Mouse (Mus musculus): ENCODE measurements around the gene Flt4. TPM values are rescaled to one million over a fixed set of nuclear protein-coding genes. Genes with fewer than 3 reads are reported as not detected.

Gene Flt4
- total RNA-seq, 2 experiments from 2014 or later: 2.4 TPM

DNA sequence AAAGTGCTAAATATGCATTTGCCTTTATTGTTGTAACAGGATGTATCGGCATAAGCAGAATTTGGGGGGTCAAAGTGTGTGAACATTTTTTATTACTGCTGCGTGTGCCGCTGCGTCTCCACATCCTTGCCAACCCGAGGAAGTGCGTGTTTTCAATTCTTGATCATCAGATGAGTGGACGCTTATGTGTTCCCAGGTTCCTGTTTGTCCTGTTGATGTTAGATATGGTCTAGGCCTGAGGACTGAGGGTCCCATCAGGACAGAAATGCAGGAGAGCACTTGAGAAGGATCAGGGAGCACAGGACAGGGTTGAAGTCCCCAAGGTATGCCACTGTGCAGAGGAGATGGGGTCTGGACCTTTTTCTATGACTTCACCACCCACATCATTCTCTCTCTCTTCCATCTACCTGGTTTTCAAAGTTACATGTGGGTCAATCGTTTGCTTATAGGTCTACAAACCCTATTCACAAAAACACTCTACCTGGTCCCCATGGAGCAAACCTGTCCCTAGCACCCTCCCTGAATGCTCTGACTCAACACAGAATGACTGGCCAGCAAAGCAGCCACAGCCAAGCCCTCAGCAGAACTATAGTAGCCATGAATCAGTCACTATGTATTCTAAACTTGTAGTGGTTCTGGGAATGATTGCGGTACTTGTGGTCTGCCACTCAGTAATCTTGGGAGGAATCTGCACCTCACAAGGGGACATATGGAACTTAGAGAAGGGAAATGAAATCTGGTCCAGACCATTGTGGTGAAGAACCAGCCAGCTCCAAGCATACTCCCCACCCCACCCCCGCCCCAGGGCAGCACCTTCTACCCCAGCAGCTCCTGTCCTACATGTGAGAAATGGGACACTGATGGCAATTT, 7.0 kb downstream of the Flt4 start:
- intact Hi-C loops (cut with DNase I): no loop called here
- Histone ChIP-seq H3K4me3 (no peak overlapping the region), H3K27ac (no peak overlapping the region)
- DNase-seq (ENCODE audit: extremely low spot score in 1 of 2, low spot score in 2 of 2): no peak
- no peak for TF ChIP-seq CTCF (IDR thresholded peaks at IDR 0.05)

DNA sequence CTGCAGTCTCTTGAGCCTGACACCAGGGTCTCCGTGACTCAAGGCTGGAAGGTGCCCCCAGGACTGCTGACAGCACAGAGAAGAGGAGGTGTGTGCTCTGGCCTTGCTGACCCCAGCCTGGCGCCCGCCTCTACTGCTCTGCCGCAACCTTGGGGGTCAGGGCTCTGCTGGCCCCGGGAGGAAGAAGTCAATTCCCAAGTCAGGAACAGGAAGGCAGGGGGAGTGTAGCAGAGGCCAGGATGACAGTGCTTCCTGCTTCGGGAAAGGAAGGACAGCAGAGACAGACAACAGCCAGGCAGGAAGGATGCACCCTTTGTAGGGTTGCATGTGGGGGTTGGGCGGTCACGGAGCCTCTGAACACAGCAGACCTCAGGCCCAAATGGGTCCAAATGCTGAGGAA, 9.4 kb downstream of the Flt4 start:
- DNase-seq (ENCODE audit: extremely low spot score in 1 of 2, low spot score in 2 of 2): no peak
- no peak overlapping the region for H3K4me3 ChIP-seq
- no peak overlapping the region for H3K27ac ChIP-seq
- no peak for TF ChIP-seq CTCF (IDR thresholded peaks at IDR 0.05)
- intact Hi-C loops (cut with DNase I): no loop called here

DNA sequence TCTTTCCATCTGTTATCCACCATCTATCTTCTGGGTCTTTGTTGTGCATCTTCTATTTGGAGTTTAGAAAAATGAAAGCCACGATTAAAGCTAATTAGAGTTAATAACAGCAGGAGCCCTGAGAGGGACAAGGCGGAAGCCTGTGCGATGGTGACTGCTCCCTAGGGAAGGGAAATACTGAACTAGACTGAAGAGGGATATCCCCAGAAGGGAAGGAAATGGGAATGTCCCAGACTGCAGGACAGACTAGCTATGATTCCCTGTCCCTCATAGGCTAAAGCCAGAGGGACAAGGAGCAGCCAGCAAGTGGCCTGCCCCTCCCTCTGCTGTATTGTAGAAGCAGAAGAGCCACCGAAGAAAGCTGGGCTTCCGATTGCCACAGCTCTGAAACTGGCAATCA, 12.9 kb downstream of the Flt4 start:
- Histone ChIP-seq H3K27ac (no peak overlapping the region), H3K4me3 (no peak overlapping the region)
- intact Hi-C loops (cut with DNase I): no loop called here
- no peak for TF ChIP-seq CTCF (IDR thresholded peaks at IDR 0.05)
- no peak for DNase-seq (ENCODE audit: extremely low spot score in 1 of 2, low spot score in 2 of 2)

DNA sequence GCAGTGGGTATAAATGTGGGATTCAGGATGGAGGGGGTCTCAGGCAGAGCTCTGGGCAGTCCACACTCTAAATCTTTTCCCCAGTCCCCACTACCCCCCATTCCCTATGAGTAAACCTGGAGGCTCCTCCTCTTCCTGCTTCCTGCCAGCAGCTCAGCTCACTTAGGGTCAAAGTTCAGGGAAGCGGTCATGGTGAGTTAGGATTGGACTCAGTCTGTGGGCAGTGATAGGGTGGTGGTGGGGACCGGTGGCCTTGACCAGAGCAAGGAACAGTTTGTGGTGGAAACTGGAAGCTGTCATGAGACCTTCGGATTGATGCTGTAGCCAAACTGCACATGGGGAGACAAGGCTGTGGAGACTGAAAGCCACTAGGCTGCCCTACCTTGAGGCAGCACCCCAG, 15.1 kb downstream of the Flt4 start:
- TF ChIP-seq CTCF (IDR thresholded peaks at IDR 0.05): no peak
- no peak overlapping the region for H3K27ac ChIP-seq
- DNase-seq (ENCODE audit: extremely low spot score in 1 of 2, low spot score in 2 of 2): no peak
- no peak overlapping the region for H3K4me3 ChIP-seq
- intact Hi-C loops (cut with DNase I): no loop called here

DNA sequence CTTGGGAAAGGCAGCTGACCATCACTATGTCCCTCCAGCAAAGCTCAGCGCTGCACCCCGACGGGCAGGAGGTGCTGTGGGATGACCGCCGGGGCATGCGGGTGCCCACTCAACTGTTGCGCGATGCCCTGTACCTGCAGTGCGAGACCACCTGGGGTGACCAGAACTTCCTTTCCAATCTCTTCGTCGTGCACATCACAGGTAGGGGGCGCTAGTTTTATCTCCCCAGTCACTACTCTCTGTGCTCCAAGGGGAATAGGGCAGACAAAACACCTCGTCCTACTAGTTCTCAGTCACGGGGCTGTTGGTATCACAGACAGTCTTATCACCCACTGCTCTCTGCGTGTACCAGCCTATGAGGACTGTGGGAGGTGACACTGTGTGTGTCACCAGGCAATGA, 16.8 kb downstream of the Flt4 start:
- TF ChIP-seq CTCF (IDR thresholded peaks at IDR 0.05): peak; percentile 19
- no peak for DNase-seq (ENCODE audit: extremely low spot score in 1 of 2, low spot score in 2 of 2)

DNA sequence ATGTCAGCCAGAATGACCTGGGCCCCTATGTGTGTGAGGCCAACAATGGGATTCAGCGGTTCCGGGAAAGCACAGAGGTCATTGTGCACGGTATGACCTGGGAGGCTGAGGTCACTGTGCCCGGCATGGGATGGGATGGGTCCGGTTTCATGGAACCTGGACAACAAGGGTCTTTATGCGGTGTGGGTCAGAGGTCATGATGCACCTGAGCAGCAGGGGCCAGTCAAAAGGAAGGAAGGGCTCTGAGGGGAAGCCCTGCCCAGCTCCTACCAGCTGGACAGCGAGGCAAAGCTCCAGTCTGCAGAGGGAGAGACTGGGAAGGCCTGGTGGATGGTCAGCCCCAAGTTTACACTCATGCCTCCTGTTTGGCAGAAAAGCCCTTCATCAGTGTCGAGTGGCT, 17.7 kb downstream of the Flt4 start:
- no peak for DNase-seq (ENCODE audit: extremely low spot score in 1 of 2, low spot score in 2 of 2)
- H3K27ac ChIP-seq: no peak overlapping the region
- no peak for TF ChIP-seq CTCF (IDR thresholded peaks at IDR 0.05)
- intact Hi-C loops (cut with DNase I): no loop called here
- H3K4me3 ChIP-seq: no peak overlapping the region

More for the DNA sequence above, 16.8 kb downstream of the Flt4 start:
- no peak overlapping the region for H3K4me3 ChIP-seq
- intact Hi-C loops (cut with DNase I): no loop called here
- no peak overlapping the region for H3K27ac ChIP-seq

DNA sequence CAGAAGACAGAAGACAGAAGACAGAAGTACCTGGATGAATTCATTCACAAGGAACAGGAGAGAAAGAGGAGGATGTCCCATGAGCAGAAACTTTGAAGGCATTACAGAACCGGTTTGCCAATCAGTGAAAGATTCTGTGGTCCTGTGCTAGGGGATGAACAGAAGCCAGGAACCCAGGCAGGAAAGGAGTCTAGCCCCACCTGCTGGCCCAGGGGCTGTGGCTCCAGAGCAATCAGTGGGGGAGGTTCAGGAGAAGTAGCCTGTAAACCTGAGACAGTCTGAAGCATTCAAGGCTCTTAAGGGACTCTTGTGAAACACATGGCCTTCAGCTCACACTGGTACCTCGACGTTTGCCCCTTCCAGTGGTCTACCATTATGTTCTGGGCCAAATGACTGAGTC, 22.1 kb downstream of the Flt4 start:
- Histone ChIP-seq H3K27ac (no peak overlapping the region), H3K4me3 (no peak overlapping the region)
- TF ChIP-seq CTCF (IDR thresholded peaks at IDR 0.05): peak; percentile 32
- no peak for DNase-seq (ENCODE audit: extremely low spot score in 1 of 2, low spot score in 2 of 2)
- intact Hi-C loops (cut with DNase I): no loop called here

DNA sequence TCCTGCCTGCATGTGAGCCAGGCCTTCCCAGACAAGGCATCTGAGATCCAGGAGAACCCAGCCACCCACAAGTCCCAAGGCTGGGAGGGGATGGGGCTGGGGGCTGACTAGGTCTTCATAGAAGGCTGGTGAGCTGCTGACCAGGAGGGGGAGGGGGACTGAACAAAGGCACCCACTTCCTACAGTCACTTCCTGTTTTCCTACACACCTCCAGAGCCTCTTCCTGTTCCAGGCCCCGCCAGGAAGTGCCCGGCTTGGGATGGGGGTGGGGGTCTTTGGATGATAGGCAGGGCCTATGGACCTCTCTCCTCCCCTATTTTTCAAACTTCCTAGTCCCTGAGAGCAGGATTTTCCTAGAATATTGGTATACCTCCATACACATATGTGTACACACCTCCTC, 23.2 kb downstream of the Flt4 start:
- Histone ChIP-seq H3K4me3 (no peak overlapping the region), H3K27ac (no peak overlapping the region)
- intact Hi-C loops (cut with DNase I): no loop called here
- TF ChIP-seq CTCF (IDR thresholded peaks at IDR 0.05): no peak
- DNase-seq (ENCODE audit: extremely low spot score in 1 of 2, low spot score in 2 of 2): no peak

DNA sequence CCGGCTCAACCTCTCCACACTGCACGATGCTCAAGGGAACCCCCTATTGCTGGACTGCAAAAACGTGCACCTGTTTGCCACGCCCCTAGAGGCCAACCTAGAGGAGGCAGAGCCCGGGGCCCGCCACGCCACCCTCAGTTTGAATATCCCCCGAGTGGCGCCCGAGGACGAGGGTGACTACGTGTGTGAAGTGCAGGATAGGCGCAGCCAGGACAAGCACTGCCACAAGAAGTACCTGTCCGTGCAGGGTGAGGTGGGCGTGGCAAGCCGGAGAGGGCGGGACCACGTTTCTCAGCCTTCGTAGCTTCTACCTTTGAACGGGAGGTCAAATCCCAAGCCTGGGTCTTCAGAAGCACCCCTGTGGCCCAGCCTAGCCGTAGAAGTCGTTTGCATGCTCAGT, 25.0 kb downstream of the Flt4 start:
- Histone ChIP-seq H3K4me3 (peak overlapping the region; percentile 11), H3K27ac (no peak overlapping the region)
- no peak; the same call in 1 of the 2 replicates for TF ChIP-seq CTCF (IDR thresholded peaks at IDR 0.05)
- no peak for DNase-seq (ENCODE audit: extremely low spot score in 1 of 2, low spot score in 2 of 2)
- intact Hi-C loops (cut with DNase I): no loop called here

DNA sequence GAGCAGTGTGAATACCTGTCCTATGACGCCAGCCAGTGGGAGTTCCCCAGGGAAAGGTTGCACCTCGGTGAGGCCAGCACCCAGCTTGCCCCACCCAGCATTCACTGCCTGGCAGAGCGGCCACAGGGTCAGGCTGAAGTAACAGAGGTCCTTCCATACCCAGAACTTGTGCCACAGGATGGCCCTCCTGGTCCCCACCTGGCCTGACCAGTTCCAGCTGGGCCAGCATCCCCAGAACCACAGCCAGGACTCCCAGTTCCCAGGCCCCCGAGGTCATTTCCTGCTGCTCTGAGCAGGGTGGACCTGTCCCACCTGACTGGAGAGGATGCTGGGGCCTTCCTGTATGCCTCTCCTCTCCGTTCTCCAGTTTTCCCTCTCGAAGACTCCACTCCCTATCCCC, 26.6 kb downstream of the Flt4 start:
- no peak for TF ChIP-seq CTCF (IDR thresholded peaks at IDR 0.05)
- DNase-seq (ENCODE audit: extremely low spot score in 1 of 2, low spot score in 2 of 2): no peak
- intact Hi-C loops (cut with DNase I): no loop called here
- H3K4me3 ChIP-seq: no peak overlapping the region
- H3K27ac ChIP-seq: no peak overlapping the region

DNA sequence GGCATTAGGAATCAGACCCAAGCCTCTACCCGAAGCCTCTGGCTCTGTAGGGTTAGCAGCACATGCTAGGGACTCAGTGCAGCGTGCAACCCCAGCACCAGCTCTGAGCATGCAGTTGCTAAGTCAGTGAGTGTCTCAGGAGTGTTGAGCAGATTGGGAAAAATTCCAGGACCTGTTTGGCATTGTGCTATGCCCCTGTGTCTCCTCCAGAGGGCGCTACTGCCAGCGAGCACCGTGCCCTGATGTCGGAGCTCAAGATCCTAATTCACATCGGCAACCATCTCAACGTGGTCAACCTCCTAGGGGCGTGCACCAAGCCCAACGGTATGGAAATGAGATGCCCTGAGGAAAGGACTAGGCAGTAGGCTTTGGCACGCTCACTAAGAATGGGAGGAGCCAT, 27.4 kb downstream of the Flt4 start:
- no peak overlapping the region for H3K27ac ChIP-seq
- intact Hi-C loops (cut with DNase I): no loop called here
- TF ChIP-seq CTCF (IDR thresholded peaks at IDR 0.05): peak; percentile 58
- no peak overlapping the region for H3K4me3 ChIP-seq
- no peak for DNase-seq (ENCODE audit: extremely low spot score in 1 of 2, low spot score in 2 of 2)

DNA sequence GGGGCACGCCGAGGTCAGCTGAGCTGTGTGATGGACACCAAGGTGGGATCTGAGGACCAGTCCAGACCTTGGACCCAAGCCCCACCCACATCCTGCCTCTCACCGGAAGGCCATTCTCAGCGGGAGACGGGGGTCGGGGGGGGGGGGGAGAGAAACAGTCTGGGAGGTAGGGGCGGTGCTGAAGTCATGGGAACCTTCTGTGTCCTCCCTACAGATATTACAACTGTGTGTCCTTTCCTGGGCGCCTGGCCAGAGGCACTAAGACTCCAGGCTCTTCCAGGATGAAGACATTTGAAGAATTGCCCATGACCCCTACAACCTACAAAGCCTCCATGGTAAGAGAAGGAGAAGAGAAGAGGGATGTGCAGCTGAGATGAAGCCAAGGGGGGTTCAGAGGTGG, 36.6 kb downstream of the Flt4 start:
- TF ChIP-seq CTCF (IDR thresholded peaks at IDR 0.05): no peak

More for the DNA sequence above, 36.6 kb downstream of the Flt4 start:
- Histone ChIP-seq H3K4me3 (no peak overlapping the region), H3K27ac (no peak overlapping the region)
- intact Hi-C loops (cut with DNase I): no loop called here
- no peak for DNase-seq (ENCODE audit: extremely low spot score in 1 of 2, low spot score in 2 of 2)

All from left cerebral cortex, adult 2 months (tissue).